Mouse (Mus musculus) layer of hippocampus, adult 18-20 months (tissue): ENCODE measurements around the gene Pard6b. TPM values are rescaled to one million over a fixed set of nuclear protein-coding genes. Genes with fewer than 3 reads are reported as not detected.
A peak's percentile ranks its signal among the peaks of the same experiment; 100 is the strongest.
"Not testable (repeated sequence)": the region's sequence is repeated elsewhere in the genome, so short reads cannot be mapped to it uniquely, and the experiment has no call there.

ENCODE experiments used
- DNase-seq, 2 experiments: peaks; one replicate each; pipeline ENCODE4 v3.0.0; 2022; ENCODE audit warnings: low spot score in 2 of 2
- long read RNA-seq: library from polyadenylated mRNA; stranded (forward); transcript quantifications from one replicate; pipeline ENCODE4 v2.0.0, GENCODE M21; 2021
- total RNA-seq, 2 experiments: library from RNA; stranded (reverse); gene quantifications; 2 replicates each; pipeline ENCODE4 v1.2.3; 2021

Gene Pard6b
- total RNA-seq, result 1 to 10 TPM; 4.0 to 5.0 TPM
- long read RNA-seq, transcript Pard6b-201 (3 exons, 3,399 nt), result major isoform, 15 of 17 reads
- long read RNA-seq, partial matches to known transcripts, result 1 of 17 reads
- long read RNA-seq, other reads (novel, unspliced or antisense), result 1 of 17 reads

- DNase-seq, result peak; percentile 96 to 98
These were observed at the start of gene Pard6b for GRCm38 (mm10) chr2:168080431-168081246. Pard6b (plus strand) TSS chr2:168081004.

- DNase-seq, result no peak
These were observed 49.0 kb upstream of the Pard6b start for GRCm38 (mm10) chr2:168031842-168032241.

- DNase-seq, result no peak
These were observed 46.9 kb upstream of the Pard6b start for GRCm38 (mm10) chr2:168033905-168034304.

- no peak for DNase-seq
These were observed 44.9 kb upstream of the Pard6b start for GRCm38 (mm10) chr2:168035907-168036306.

- no peak for DNase-seq
These were observed 43.7 kb upstream of the Pard6b start for GRCm38 (mm10) chr2:168037063-168037462.

GRCm38 (mm10) chr2:168040751-168041150 is 40.1 kb upstream of the Pard6b start:
- DNase-seq, result no peak

GRCm38 (mm10) chr2:168042019-168042418 is 38.8 kb upstream of the Pard6b start:
- no peak for DNase-seq

GRCm38 (mm10) chr2:168044681-168045287 is 36.0 kb upstream of the Pard6b start:
- no peak for DNase-seq

GRCm38 (mm10) chr2:168045357-168045756 is 35.4 kb upstream of the Pard6b start:
- DNase-seq, result no peak

- no peak for DNase-seq
These were observed 35.0 kb upstream of the Pard6b start for GRCm38 (mm10) chr2:168045771-168046170.

GRCm38 (mm10) chr2:168046467-168046866 is 34.3 kb upstream of the Pard6b start:
- no peak for DNase-seq

GRCm38 (mm10) chr2:168049002-168049635 is 31.7 kb upstream of the Pard6b start:
- no peak for DNase-seq

GRCm38 (mm10) chr2:168050000-168050942 is 30.5 kb upstream of the Pard6b start:
- DNase-seq, result no peak

GRCm38 (mm10) chr2:168052156-168052555 is 28.6 kb upstream of the Pard6b start:
- DNase-seq, result no peak

- DNase-seq, result peak in 1 of 2 experiments; percentile 13
These were observed 28.1 kb upstream of the Pard6b start for GRCm38 (mm10) chr2:168052689-168053088.

GRCm38 (mm10) chr2:168054142-168054541 is 26.7 kb upstream of the Pard6b start:
- no peak for DNase-seq

GRCm38 (mm10) chr2:168055910-168056665 is 24.7 kb upstream of the Pard6b start:
- no peak for DNase-seq

GRCm38 (mm10) chr2:168056666-168056933 is 24.2 kb upstream of the Pard6b start:
- no peak for DNase-seq

- not testable (repeated sequence) for DNase-seq
These were observed 22.9 kb upstream of the Pard6b start for GRCm38 (mm10) chr2:168057876-168058275.

- no peak for DNase-seq
These were observed 22.2 kb upstream of the Pard6b start for GRCm38 (mm10) chr2:168058488-168059199.
